ENCODE assay signal across 8 mouse cellular contexts in the genomic region with DNA sequence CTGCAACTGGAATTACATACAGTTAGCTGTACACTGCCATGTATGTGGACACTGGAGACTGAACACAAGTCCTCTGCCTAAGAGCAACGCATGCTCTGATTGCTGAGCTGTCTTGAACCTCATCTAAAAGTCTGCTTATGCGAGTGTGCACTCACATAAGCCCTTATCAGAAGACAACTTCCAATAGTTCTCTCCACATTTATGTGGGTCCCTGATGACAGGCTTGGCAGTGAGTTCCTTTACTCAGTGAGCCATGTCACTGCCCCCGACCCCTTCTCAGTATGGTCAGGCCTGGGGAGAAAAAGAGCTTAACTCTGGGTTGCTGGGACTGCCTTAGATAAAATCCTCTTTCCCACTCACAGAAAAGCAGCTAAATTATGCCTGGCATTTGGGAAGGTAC. TPM values are rescaled to one million over a fixed set of nuclear protein-coding genes. Genes with fewer than 3 reads are reported as not detected.
DNase-seq lines count a peak whose midpoint lies in the region; ATAC-seq lines count a peak whose summit lies in the region.

A gene (plus strand): TSS at position 274 of the 400 bp plus-strand sequence.

- H3K4me2 ChIP-seq in lung, embryonic 16.5 days (ENCODE audit: low read depth, low read length) = peak within 1 kb of the TSS; percentile 92
- peak within 1 kb of the TSS; percentile 85 for H3K4me2 ChIP-seq in embryonic facial prominence, embryonic 14.5 days (ENCODE audit: low read depth, low read length)
- H3K4me2 ChIP-seq in hindbrain, embryonic 14.5 days (replicated peaks) = peak within 1 kb of the TSS; percentile 90

- ATAC-seq in lung, embryonic 16.5 days (ENCODE audit: low read depth) = no peak
- ATAC-seq in embryonic facial prominence, embryonic 14.5 days (ENCODE audit: low read depth) = no peak
- no peak for ATAC-seq in hindbrain, embryonic 14.5 days (ENCODE audit: low FRiP score)

- peaks cover 11% of the 10 kb centered on the region for H3K36me3 ChIP-seq in lung, embryonic 16.5 days (ENCODE audit: control insufficient read depth, insufficient read depth, low read length)
- peaks cover 28% of the 10 kb centered on the region for H3K36me3 ChIP-seq in embryonic facial prominence, embryonic 14.5 days (ENCODE audit: control insufficient read depth, insufficient read depth, low read length)
- peaks cover 23% of the 10 kb centered on the region for H3K36me3 ChIP-seq in hindbrain, embryonic 14.5 days (replicated peaks; ENCODE audit: control insufficient read depth, insufficient read depth)
- H3K36me3 ChIP-seq in midbrain, embryonic 10.5 days = peaks cover 26% of the 10 kb centered on the region

- H3K9me3 ChIP-seq in lung, embryonic 16.5 days (ENCODE audit: control insufficient read depth, low read length) = no peaks in the 10 kb centered on the region
- no peaks in the 10 kb centered on the region for H3K9me3 ChIP-seq in embryonic facial prominence, embryonic 14.5 days (ENCODE audit: control insufficient read depth, low read length)
- H3K9me3 ChIP-seq in hindbrain, embryonic 14.5 days (ENCODE audit: control insufficient read depth, low read length) = no peaks in the 10 kb centered on the region
- no peaks in the 10 kb centered on the region for H3K9me3 ChIP-seq in midbrain, embryonic 10.5 days (replicated peaks)

- H3K4me1 ChIP-seq in lung, embryonic 16.5 days (replicated peaks; ENCODE audit: control insufficient read depth, insufficient read depth, low read length) = peaks cover 44% of the 10 kb centered on the region
- H3K4me1 ChIP-seq in embryonic facial prominence, embryonic 14.5 days (ENCODE audit: control insufficient read depth, insufficient read depth, low read length) = peaks cover 35% of the 10 kb centered on the region
- H3K4me1 ChIP-seq in hindbrain, embryonic 14.5 days (replicated peaks; ENCODE audit: control insufficient read depth, insufficient read depth, low read length) = peaks cover 37% of the 10 kb centered on the region
- peaks cover 77% of the 10 kb centered on the region for H3K4me1 ChIP-seq in midbrain, embryonic 10.5 days

- H3K27me3 ChIP-seq in lung, embryonic 16.5 days (ENCODE audit: control insufficient read depth, insufficient read depth, low read depth, low read length) = no peaks in the 10 kb centered on the region
- H3K27me3 ChIP-seq in embryonic facial prominence, embryonic 14.5 days (replicated peaks; ENCODE audit: control insufficient read depth, insufficient read depth, low read length) = no peaks in the 10 kb centered on the region
- no peaks in the 10 kb centered on the region for H3K27me3 ChIP-seq in hindbrain, embryonic 14.5 days (ENCODE audit: control insufficient read depth, insufficient read depth, low read length)
- H3K27me3 ChIP-seq in midbrain, embryonic 10.5 days (ENCODE audit: low read depth, poor library complexity, severe bottlenecking) = no peaks in the 10 kb centered on the region

- peak within 1 kb of the TSS; percentile 16; the same call in 1 of the 2 replicates for H3K27ac ChIP-seq in lung, embryonic 16.5 days (ENCODE audit: low read length)
- peak within 1 kb of the TSS; percentile 82 for H3K27ac ChIP-seq in embryonic facial prominence, embryonic 14.5 days (replicated peaks; ENCODE audit: low read depth, low read length)
- peak within 1 kb of the TSS; percentile 95 for H3K27ac ChIP-seq in hindbrain, embryonic 14.5 days
- peak within 1 kb of the TSS; percentile 96 for H3K27ac ChIP-seq in midbrain, embryonic 10.5 days (replicated peaks)

- WGBS in lung, embryonic 16.5 days = 62% methylated on average over 3 of the region's 3 CpGs
- WGBS in embryonic facial prominence, embryonic 14.5 days = 64% methylated on average over 3 of the region's 3 CpGs
- 76% methylated on average over 3 of the region's 3 CpGs for whole genome bisulfite sequencing in hindbrain, embryonic 14.5 days
- 65% methylated on average over 3 of the region's 3 CpGs for WGBS in midbrain, embryonic 10.5 days

- H3K4me3 ChIP-seq in lung, embryonic 16.5 days (ENCODE audit: low read length) = no peak within 1 kb of the TSS
- peak within 1 kb of the TSS; percentile 69 for H3K4me3 ChIP-seq in embryonic facial prominence, embryonic 14.5 days (ENCODE audit: low read depth, low read length)
- H3K4me3 ChIP-seq in hindbrain, embryonic 14.5 days (replicated peaks; ENCODE audit: low read length) = peak within 1 kb of the TSS; percentile 81
- H3K4me3 ChIP-seq in midbrain, embryonic 10.5 days = peak within 1 kb of the TSS; percentile 77

- H3K9ac ChIP-seq in lung, embryonic 16.5 days (ENCODE audit: low read length) = peak within 1 kb of the TSS; percentile 84
- H3K9ac ChIP-seq in embryonic facial prominence, embryonic 14.5 days (ENCODE audit: low read depth, low read length) = peak within 1 kb of the TSS; percentile 85
- peak within 1 kb of the TSS; percentile 94 for H3K9ac ChIP-seq in hindbrain, embryonic 14.5 days

- no peak for DNase-seq in lung, postnatal 10 days
- DNase-seq in embryonic facial prominence, embryonic 14.5 days (ENCODE audit: low spot score) = no peak
- no peak for DNase-seq in hindbrain, embryonic 14.5 days (ENCODE audit: low spot score)
- DNase-seq in midbrain, embryonic 10.5 days (ENCODE audit: low spot score) = no peak
- no peak for DNase-seq in ovary, postnatal 10 days (ENCODE audit: low spot score)
- no peak for DNase-seq in urinary bladder, postnatal 14 days (ENCODE audit: low spot score)
- no peak for DNase-seq in urinary bladder, postnatal 10 days (ENCODE audit: low spot score)

RNA-seq across cellular contexts. Expression of the gene that starts here (rescaled TPM):
- polyA plus RNA-seq in lung, embryonic 16.5 days (2015; fragmentation: Nextera tagmentation; extraction: Ambion mirVana) = 5.5 and 7.9 TPM in 2 replicates
- polyA plus RNA-seq in embryonic facial prominence, embryonic 14.5 days (2014; fragmentation: Nextera tagmentation; extraction: Ambion mirVana) = 7.3 and 8.4 TPM in 2 replicates
- 25.6 and 26.6 TPM in 2 replicates for polyA plus RNA-seq in hindbrain, embryonic 14.5 days (2014; fragmentation: Nextera tagmentation; extraction: Ambion mirVana)
- polyA plus RNA-seq in midbrain, embryonic 10.5 days (2016; fragmentation: Nextera tagmentation; extraction: Ambion mirVana) = 16.6 and 23.8 TPM in 2 replicates

Comparison
In these comparisons a context has a peak if more than half of its experiments do, and no peak if none do; other contexts are left out.
1. H3K27ac ChIP-seq: peak in every context shown above with its lines; median percentile 96 in midbrain, embryonic 10.5 days; 95 in hindbrain, embryonic 14.5 days; 82 in embryonic facial prominence, embryonic 14.5 days; 16 in lung, embryonic 16.5 days.